Mouse (Mus musculus): ENCODE measurements around the gene Tgfa. TPM values are rescaled to one million over a fixed set of nuclear protein-coding genes. Genes with fewer than 3 reads are reported as not detected.

Tgfa gene
- under 1 TPM; 0.31 to 0.66 TPM for total RNA-seq (2021)
- long read RNA-seq, experiment 1 = 0 reads
- long read RNA-seq, experiment 2 = 0 reads

DNA sequence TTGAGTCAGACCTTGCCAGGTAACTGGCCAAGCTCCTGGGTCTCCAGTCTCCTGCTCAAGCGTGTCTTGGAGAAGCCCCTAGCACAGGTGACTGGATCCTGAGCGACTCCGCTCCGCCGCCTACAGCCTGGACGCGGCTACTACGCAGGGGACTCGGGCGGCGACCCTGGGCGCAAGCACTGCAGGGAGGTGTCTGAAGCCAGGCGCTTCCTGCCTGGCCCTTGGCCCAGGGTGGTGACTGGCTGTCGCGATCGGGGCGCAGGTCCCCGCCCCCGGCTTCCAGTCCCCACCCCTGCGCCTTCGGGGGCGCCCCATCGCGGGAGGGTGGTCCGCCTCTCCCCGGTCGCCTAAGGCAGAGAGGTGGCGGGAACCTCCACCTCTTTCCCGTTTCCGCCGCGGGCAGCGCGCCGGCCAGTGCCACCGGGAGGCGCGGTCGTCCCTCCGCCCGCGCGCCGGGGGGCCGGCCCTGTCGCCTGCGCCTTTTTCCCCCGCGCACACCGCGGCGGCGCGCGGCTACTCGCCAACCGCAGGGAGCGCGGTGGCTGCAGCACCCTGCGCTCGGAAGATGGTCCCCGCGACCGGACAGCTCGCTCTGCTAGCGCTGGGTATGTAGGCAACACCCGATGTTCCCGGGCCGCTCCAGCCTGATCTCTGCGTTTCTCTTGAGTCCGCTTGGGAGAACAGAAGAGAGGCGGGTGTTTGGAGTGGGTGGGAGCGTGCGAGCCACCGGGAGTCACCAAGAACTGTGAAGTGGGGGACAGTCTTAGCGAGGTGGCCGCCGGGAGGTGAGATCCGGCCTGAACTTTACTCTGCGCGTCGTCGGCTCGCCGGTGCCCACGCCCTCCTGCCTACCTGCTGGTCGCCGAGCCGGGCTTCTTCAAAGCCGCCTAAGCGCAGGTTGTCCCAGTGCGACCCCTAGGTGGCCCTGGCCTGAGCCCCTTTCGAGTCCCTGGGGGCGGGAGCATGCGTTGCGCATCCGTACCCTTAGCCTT, at the start of gene Tgfa:
Tgfa (plus strand) TSS at position 283 of the 992 bp plus-strand sequence.
- intact Hi-C loops (cut with DNase I) = loop anchor here (1.0 kb wide), 1 partner anchor 169 kb away; no protein-coding TSS in a partner anchor
- Histone ChIP-seq H3K27ac (0 out of 2 replicates have a peak within 1 kb of the TSS, but pooled peaks have one; percentile 16), H3K4me3 (peak within 1 kb of the TSS; percentile 82)
- peak; percentile 56 for DNase-seq
- TF ChIP-seq CTCF (IDR thresholded peaks at IDR 0.05) = peak; percentile 48

DNA sequence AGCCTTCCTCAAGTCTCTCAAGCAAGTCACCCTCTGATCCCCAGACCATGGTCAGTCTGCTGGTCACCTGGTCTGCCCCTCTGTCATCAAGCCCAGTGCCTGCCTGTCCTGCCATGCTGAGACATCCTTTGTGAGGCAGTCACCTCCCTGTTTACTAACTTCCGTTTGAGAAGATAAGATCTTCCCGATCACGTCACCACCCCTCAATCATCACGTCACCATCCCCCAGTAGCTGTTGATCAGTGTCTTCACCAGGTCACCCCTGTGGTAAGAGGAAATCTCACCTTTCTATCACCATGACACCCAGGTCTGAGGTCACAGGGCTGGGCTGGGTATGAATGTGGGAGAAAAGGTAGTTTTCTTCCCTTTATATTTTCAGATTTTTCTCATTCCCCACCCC, 46.5 kb upstream of the Tgfa start:
- H3K27ac ChIP-seq = no peak overlapping the region
- no peak overlapping the region for H3K4me3 ChIP-seq
- TF ChIP-seq CTCF (IDR thresholded peaks at IDR 0.05) = no peak
- intact Hi-C loops (cut with DNase I) = no loop called here
- no peak for DNase-seq

DNA sequence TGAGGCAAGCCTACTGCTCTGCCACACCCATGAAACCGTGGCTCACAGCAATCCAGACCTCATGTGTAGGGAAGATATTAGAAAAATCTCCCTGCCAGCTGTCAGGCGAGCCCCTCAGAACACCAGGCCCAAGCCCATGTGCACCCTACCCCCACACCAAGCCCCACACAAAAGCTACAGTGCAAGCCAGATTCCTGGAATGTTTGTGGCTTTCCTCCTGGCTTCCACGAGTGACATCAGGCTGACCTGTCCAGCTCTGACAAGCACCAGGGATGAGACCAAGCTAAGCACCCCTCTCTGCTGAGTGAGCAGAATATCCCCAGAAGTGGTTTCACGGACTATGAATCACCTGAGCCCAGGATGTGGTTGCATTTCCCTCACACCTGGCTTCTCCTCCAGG, 46.0 kb upstream of the Tgfa start:
- no peak overlapping the region for H3K27ac ChIP-seq
- DNase-seq = no peak
- intact Hi-C loops (cut with DNase I) = no loop called here
- TF ChIP-seq CTCF (IDR thresholded peaks at IDR 0.05) = no peak
- H3K4me3 ChIP-seq = no peak overlapping the region

DNA sequence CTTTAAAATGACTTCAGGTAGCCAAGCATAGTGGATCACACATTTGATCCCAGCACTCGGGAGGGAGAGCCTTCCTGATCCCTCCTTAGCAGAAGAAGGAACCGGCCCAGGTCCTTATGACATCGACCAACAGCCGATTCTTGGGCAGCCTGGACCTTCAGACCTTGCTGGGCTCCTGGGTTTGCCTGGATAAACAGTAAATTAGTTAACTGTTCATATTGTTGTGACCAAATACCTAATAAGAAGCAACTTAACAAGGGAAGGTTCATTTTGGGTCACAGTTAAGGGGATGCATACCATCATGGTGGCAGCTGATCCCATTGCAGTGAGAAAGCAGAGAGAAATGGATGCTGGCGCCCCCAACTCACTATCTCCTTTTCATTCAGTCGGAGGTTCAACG, 42.3 kb upstream of the Tgfa start:
- Histone ChIP-seq H3K27ac (no peak overlapping the region), H3K4me3 (no peak overlapping the region)
- no peak for DNase-seq
- intact Hi-C loops (cut with DNase I) = no loop called here
- no peak for TF ChIP-seq CTCF (IDR thresholded peaks at IDR 0.05)

DNA sequence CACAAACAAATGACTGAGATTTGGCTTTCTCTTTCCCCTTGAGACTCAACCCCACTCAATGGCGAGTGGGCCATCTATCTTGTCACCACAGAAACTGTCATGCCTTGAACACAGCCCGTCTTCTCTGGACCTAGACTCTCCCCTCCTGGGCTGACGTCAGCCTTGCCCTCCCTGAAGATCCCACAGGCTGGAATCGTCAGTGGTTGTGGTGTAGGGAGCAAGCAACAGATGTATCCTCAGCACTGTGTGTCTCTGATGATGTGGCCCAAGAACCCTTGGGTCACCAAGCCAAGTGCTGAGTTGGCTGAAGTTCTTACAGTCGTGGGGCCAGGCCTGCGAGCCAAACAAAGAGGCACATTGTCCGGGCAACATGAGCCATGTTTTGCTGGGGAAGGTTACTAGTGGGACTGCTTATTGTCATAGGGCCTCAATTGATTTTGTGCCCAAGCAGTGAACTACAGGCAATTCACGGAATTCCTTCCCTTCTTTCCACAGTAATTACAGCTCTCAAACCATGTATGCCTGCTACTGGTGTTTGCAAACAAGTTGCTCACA, 41.5 kb upstream of the Tgfa start:
- H3K4me3 ChIP-seq = no peak overlapping the region
- intact Hi-C loops (cut with DNase I) = no loop called here
- DNase-seq = peak; percentile 44
- peak overlapping the region; percentile 40; the same call in 1 of the 2 replicates for H3K27ac ChIP-seq
- TF ChIP-seq CTCF (IDR thresholded peaks at IDR 0.05) = no peak

DNA sequence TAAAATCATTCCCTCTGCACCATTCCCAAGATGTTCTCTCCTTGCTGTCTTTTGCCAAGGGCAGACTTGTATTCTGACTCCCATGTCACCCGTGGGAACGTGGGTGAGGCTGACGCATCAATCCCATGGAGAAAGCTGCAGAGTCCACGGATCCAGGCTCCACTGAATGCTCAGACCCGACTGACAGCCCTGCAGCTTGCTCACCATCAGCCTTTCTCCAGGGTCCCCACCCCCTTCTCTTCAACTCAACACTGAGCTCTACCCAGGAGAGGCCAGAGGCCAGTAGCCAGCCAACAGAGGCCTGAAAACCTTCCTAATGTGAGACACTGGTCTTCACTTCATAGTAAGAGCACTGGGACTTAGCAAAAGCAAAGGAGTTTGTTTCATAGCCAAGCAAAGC, 41.0 kb upstream of the Tgfa start:
- intact Hi-C loops (cut with DNase I) = no loop called here
- TF ChIP-seq CTCF (IDR thresholded peaks at IDR 0.05) = no peak
- Histone ChIP-seq H3K4me3 (no peak overlapping the region), H3K27ac (peak overlapping the region; percentile 40; the same call in 1 of the 2 replicates)
- peak; percentile 23 for DNase-seq

DNA sequence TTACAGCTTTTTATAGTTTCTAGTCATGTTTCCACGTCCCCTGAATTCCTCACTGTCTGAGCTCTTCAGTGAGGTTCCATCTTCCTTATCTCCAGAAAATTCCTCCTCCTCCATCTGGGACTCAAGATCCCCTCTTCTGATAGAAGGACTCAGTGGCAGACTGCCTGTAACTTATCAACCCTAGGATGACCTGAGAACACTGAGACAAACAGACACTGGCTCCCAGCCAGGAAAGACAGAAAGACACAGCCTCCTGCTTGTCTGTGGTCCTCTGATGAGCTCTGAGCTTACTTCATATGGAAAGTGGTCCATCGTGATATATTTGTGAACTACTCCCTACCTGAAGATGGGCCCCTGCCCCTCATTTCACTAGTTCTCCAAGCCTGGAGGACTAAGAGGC, 40.5 kb upstream of the Tgfa start:
- TF ChIP-seq CTCF (IDR thresholded peaks at IDR 0.05) = no peak
- DNase-seq = no peak
- Histone ChIP-seq H3K27ac (no peak overlapping the region; the same call in 1 of the 2 replicates), H3K4me3 (no peak overlapping the region)
- intact Hi-C loops (cut with DNase I) = no loop called here

DNA sequence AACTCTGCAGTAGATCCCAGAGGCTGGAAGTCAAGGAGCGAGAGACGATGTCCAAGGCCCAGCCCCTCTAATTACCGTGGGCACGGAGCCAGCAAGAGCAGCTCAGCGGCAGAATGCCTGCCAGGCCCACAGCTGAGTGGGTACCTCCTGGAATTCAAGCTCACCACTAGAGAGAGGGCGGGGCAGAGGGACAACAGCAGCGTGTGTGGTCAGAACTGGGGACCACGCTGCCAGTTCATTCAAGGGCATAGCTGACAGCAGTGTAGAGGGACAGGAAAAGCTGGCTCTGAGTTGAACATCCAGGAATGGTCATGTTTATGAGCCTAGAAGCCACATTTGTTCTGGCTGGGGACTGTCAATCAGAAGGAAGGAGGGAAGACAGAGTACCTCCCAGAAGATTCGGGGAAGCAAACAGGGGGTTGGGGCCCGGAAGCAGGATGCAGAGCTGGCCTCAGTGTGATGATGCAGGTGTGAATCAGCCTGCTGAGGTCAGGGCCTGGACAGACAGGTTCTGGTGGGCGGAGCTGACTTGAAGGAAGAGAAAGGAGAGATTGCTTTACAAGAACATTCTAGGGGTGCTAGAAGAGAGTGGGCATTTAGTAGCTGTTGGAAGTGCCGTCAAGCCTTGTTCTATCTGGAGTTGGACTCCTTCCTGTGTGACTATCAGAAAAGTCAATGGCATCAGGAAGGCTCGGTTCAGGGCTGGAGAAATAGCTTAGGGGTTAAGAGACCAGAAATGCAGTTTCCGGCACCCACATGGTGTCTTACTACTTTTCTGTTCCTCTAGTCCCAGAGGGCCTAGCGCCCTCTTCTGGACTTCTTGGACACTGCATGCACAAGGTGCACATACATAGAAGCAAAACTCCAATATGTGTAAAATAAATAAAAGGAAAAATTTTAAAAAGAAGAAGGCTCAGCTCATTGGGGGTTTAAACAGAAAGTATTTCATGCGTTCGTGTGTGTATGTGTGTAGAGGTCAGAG, 37.5 kb upstream of the Tgfa start:
- Histone ChIP-seq H3K4me3 (no peak overlapping the region), H3K27ac (no peak overlapping the region)
- intact Hi-C loops (cut with DNase I) = no loop called here
- peak; percentile 21 for DNase-seq
- TF ChIP-seq CTCF (IDR thresholded peaks at IDR 0.05) = no peak; the same call in 1 of the 2 replicates

DNA sequence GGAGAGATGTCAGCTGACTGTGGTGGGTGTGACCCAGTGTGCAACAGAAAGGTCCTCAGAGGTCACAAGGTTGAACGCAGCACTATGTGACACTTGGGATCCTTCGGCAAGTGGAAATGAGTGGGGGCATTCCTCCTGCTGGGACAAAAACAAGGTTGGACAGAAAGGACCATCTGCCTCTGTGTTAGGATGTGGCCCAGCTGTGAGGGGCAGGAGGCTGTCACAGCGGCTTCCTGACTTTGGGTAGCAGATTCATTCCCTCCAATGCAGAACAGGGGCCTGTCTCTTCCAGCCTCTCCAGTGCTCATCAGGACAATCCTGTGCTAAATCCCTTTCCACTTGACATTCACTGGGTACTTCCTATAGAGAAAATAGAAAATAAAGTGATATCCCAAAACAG, 34.1 kb upstream of the Tgfa start:
- TF ChIP-seq CTCF (IDR thresholded peaks at IDR 0.05) = no peak

DNA sequence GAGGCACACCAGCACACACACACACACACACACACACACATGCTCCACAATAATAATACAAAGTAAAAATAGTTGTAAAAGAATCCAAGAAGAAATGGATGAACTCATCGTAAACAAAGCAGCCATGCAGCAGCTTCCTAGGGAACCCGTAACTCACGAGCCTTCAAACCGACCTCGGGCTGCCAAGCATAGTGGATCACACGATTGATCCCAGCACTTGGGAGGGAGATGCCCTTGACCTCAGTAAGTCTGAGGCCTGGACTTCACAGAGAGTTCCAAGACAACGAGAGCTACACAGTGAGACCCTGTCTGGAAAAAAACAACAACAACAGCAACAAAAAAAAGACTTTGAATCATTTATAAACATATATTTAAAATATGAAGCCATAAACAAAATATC, 33.4 kb upstream of the Tgfa start:
- Histone ChIP-seq H3K4me3 (no peak overlapping the region), H3K27ac (no peak overlapping the region)
- TF ChIP-seq CTCF (IDR thresholded peaks at IDR 0.05) = no peak
- intact Hi-C loops (cut with DNase I) = no loop called here
- no peak for DNase-seq

More for the DNA sequence above, 34.1 kb upstream of the Tgfa start:
- H3K27ac ChIP-seq = no peak overlapping the region
- no peak for DNase-seq
- intact Hi-C loops (cut with DNase I) = no loop called here
- no peak overlapping the region for H3K4me3 ChIP-seq

DNA sequence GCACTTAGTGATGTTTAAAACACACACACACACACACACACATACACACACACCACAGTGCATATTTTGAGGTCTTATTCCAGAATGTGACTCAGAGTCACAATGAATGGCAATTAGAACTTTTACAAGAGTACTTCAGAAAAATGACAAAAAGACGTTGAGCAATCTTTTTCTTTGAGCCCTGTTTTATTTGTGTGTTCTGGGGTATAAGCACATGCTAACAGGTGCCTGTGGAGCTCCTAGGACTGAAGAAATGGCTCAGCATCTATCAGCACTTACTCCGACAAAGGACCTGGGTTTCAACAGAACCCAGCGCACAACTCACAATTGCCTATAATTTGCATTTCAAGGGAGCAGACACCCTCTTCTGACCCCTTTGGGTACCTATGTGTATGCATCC, 31.0 kb upstream of the Tgfa start:
- intact Hi-C loops (cut with DNase I) = no loop called here
- no peak for DNase-seq
- no peak overlapping the region for H3K27ac ChIP-seq

DNA sequence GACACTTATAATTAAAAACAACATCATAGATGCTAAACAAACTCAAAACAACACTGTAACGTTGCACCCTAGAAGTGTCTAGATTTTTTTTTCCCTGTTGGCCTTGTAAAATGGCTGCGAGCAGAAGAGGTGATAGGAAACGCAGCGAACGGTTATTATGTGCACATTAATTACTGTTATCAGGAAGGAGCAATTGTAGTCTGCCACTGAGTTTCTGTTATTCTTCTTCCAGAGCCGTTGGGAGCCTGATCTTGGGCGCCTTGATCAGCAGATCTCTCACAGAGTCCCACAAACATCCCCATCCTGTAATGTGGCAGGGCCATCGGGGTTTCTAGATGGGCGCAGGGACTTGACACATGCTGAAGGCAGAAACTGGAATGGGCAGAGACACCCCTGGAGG, 28.6 kb upstream of the Tgfa start:
- DNase-seq = no peak
- Histone ChIP-seq H3K27ac (no peak overlapping the region), H3K4me3 (no peak overlapping the region)
- intact Hi-C loops (cut with DNase I) = no loop called here
- no peak for TF ChIP-seq CTCF (IDR thresholded peaks at IDR 0.05)

More for the DNA sequence above, 31.0 kb upstream of the Tgfa start:
- no peak overlapping the region for H3K4me3 ChIP-seq
- TF ChIP-seq CTCF (IDR thresholded peaks at IDR 0.05) = no peak
